Mouse (Mus musculus): ENCODE measurements at regions not wholly inside any gene's neighbourhood (a gene's known extent, or its start where the extent isn't known, plus 50 kb on each side); places are given as distances from the start of the nearest gene placed in this dataset.

- H3K9me3 ChIP-seq (ENCODE audit: control insufficient read depth, low read length): peaks cover 3% of the 10 kb centered on the region; the same call in 1 of the 2 replicates
- no peaks in the 10 kb centered on the region for H3K27me3 ChIP-seq (ENCODE audit: control insufficient read depth, insufficient read depth, low read length)
- no peak overlapping the region for H3K4me3 ChIP-seq (ENCODE audit: control insufficient read depth in 1 of 2, insufficient read depth in 1 of 2, low read depth in 1 of 2, low read length in 2 of 2)
- H3K36me3 ChIP-seq (ENCODE audit: control insufficient read depth, insufficient read depth, low read length): no peaks in the 10 kb centered on the region
- 27% methylated on average over 4 of the region's 4 CpGs for WGBS
- peak overlapping the region; percentile 22 to 45; a peak in 1 of 4 replicates for H3K27ac ChIP-seq (replicated peaks in 1 of 2; ENCODE audit: control insufficient read depth in 1 of 2, insufficient read depth in 1 of 2, low read depth in 2 of 2, low read length in 2 of 2)
- ATAC-seq (ENCODE audit: insufficient number of reproducible peaks, insufficient read depth, low FRiP score, low read depth): peak; percentile 71
- no peak overlapping the region for H3K4me2 ChIP-seq (ENCODE audit: low read length)
- H3K9ac ChIP-seq (ENCODE audit: low read length): no peak overlapping the region
- H3K4me1 ChIP-seq (ENCODE audit: control insufficient read depth in 2 of 2, insufficient read depth in 2 of 2, low read length in 2 of 2): peaks cover 8 to 16% of the 10 kb centered on the region in 2 experiments
Observed at GRCm38 (mm10) chr9:115383935-115384334, 73.7 kb upstream of the Stt3b start.

- Histone ChIP-seq H3K4me1 (ENCODE audit: control insufficient read depth in 2 of 2, insufficient read depth in 2 of 2, low read length in 2 of 2) (peaks cover 8 to 16% of the 10 kb centered on the region in 2 experiments), H3K4me3 (ENCODE audit: control insufficient read depth in 1 of 2, insufficient read depth in 1 of 2, low read depth in 1 of 2, low read length in 2 of 2) (no peak overlapping the region), H3K36me3 (ENCODE audit: control insufficient read depth, insufficient read depth, low read length) (no peaks in the 10 kb centered on the region), H3K9me3 (ENCODE audit: control insufficient read depth, low read length) (no peaks in the 10 kb centered on the region), H3K27ac (replicated peaks in 1 of 2; ENCODE audit: control insufficient read depth in 1 of 2, insufficient read depth in 1 of 2, low read depth in 2 of 2, low read length in 2 of 2) (peak overlapping the region; percentile 22 to 45; a peak in 1 of 4 replicates), H3K9ac (ENCODE audit: low read length) (no peak overlapping the region), H3K27me3 (ENCODE audit: control insufficient read depth, insufficient read depth, low read length) (no peaks in the 10 kb centered on the region), H3K4me2 (ENCODE audit: low read length) (no peak overlapping the region)
- WGBS: 75% methylated on average over 1 of the region's 1 CpGs
- ATAC-seq (ENCODE audit: insufficient number of reproducible peaks, insufficient read depth, low FRiP score, low read depth): no peak
Observed at GRCm38 (mm10) chr9:115384345-115384744, 74.1 kb upstream of the Stt3b start.

GRCm38 (mm10) chr9:115387471-115388360, 77.5 kb upstream of the Stt3b start:
- Histone ChIP-seq H3K4me3 (ENCODE audit: control insufficient read depth in 1 of 2, insufficient read depth in 1 of 2, low read depth in 1 of 2, low read length in 2 of 2) (no peak overlapping the region), H3K4me2 (ENCODE audit: low read length) (no peak overlapping the region), H3K27ac (replicated peaks in 1 of 2; ENCODE audit: control insufficient read depth in 1 of 2, insufficient read depth in 1 of 2, low read depth in 2 of 2, low read length in 2 of 2) (no peak overlapping the region), H3K9me3 (ENCODE audit: control insufficient read depth, low read length) (no peaks in the 10 kb centered on the region), H3K27me3 (ENCODE audit: control insufficient read depth, insufficient read depth, low read length) (no peaks in the 10 kb centered on the region), H3K36me3 (ENCODE audit: control insufficient read depth, insufficient read depth, low read length) (no peaks in the 10 kb centered on the region), H3K9ac (ENCODE audit: low read length) (no peak overlapping the region), H3K4me1 (ENCODE audit: control insufficient read depth in 2 of 2, insufficient read depth in 2 of 2, low read length in 2 of 2) (peaks cover 26 to 32% of the 10 kb centered on the region in 2 experiments)
- 72% methylated on average over 26 of the region's 26 CpGs for WGBS
- ATAC-seq (ENCODE audit: insufficient number of reproducible peaks, insufficient read depth, low FRiP score, low read depth): no peak

GRCm38 (mm10) chr9:115388361-115388759, 78.1 kb upstream of the Stt3b start:
- H3K27ac ChIP-seq (replicated peaks in 1 of 2; ENCODE audit: control insufficient read depth in 1 of 2, insufficient read depth in 1 of 2, low read depth in 2 of 2, low read length in 2 of 2): no peak overlapping the region
- H3K27me3 ChIP-seq (ENCODE audit: control insufficient read depth, insufficient read depth, low read length): no peaks in the 10 kb centered on the region
- H3K9me3 ChIP-seq (ENCODE audit: control insufficient read depth, low read length): no peaks in the 10 kb centered on the region
- H3K4me2 ChIP-seq (ENCODE audit: low read length): no peak overlapping the region
- H3K36me3 ChIP-seq (ENCODE audit: control insufficient read depth, insufficient read depth, low read length): no peaks in the 10 kb centered on the region
- no peak overlapping the region for H3K9ac ChIP-seq (ENCODE audit: low read length)
- no peak for ATAC-seq (ENCODE audit: insufficient number of reproducible peaks, insufficient read depth, low FRiP score, low read depth)
- H3K4me3 ChIP-seq (ENCODE audit: control insufficient read depth in 1 of 2, insufficient read depth in 1 of 2, low read depth in 1 of 2, low read length in 2 of 2): no peak overlapping the region
- H3K4me1 ChIP-seq (ENCODE audit: control insufficient read depth in 2 of 2, insufficient read depth in 2 of 2, low read length in 2 of 2): peaks cover 26 to 32% of the 10 kb centered on the region in 2 experiments
- 93% methylated on average over 11 of the region's 11 CpGs for WGBS

GRCm38 (mm10) chr9:115389082-115389481, 78.9 kb upstream of the Stt3b start:
- no peak overlapping the region for H3K4me3 ChIP-seq (ENCODE audit: control insufficient read depth in 1 of 2, insufficient read depth in 1 of 2, low read depth in 1 of 2, low read length in 2 of 2)
- H3K27ac ChIP-seq (replicated peaks in 1 of 2; ENCODE audit: control insufficient read depth in 1 of 2, insufficient read depth in 1 of 2, low read depth in 2 of 2, low read length in 2 of 2): no peak overlapping the region
- H3K4me2 ChIP-seq (ENCODE audit: low read length): no peak overlapping the region
- WGBS: 95% methylated on average over 2 of the region's 2 CpGs
- no peak overlapping the region for H3K9ac ChIP-seq (ENCODE audit: low read length)
- H3K9me3 ChIP-seq (ENCODE audit: control insufficient read depth, low read length): no peaks in the 10 kb centered on the region
- H3K4me1 ChIP-seq (ENCODE audit: control insufficient read depth in 2 of 2, insufficient read depth in 2 of 2, low read length in 2 of 2): peaks cover 24 to 26% of the 10 kb centered on the region in 2 experiments
- no peaks in the 10 kb centered on the region for H3K36me3 ChIP-seq (ENCODE audit: control insufficient read depth, insufficient read depth, low read length)
- no peak for ATAC-seq (ENCODE audit: insufficient number of reproducible peaks, insufficient read depth, low FRiP score, low read depth)
- H3K27me3 ChIP-seq (ENCODE audit: control insufficient read depth, insufficient read depth, low read length): no peaks in the 10 kb centered on the region

GRCm38 (mm10) chr9:115390880-115391281, 80.7 kb upstream of the Stt3b start:
- Histone ChIP-seq H3K27ac (replicated peaks in 1 of 2; ENCODE audit: control insufficient read depth in 1 of 2, insufficient read depth in 1 of 2, low read depth in 2 of 2, low read length in 2 of 2) (peak overlapping the region; percentile 77 to 82), H3K9ac (ENCODE audit: low read length) (peak overlapping the region; percentile 60), H3K9me3 (ENCODE audit: control insufficient read depth, low read length) (no peaks in the 10 kb centered on the region), H3K4me2 (ENCODE audit: low read length) (peak overlapping the region; percentile 52), H3K36me3 (ENCODE audit: control insufficient read depth, insufficient read depth, low read length) (no peaks in the 10 kb centered on the region), H3K4me3 (ENCODE audit: control insufficient read depth in 1 of 2, insufficient read depth in 1 of 2, low read depth in 1 of 2, low read length in 2 of 2) (peak overlapping the region; percentile 2 to 26; a peak in 2 of 4 replicates), H3K27me3 (ENCODE audit: control insufficient read depth, insufficient read depth, low read length) (no peaks in the 10 kb centered on the region), H3K4me1 (ENCODE audit: control insufficient read depth in 2 of 2, insufficient read depth in 2 of 2, low read length in 2 of 2) (peaks cover 23% of the 10 kb centered on the region in 2 experiments)
- WGBS: 2% methylated on average over 11 of the region's 11 CpGs
- ATAC-seq (ENCODE audit: insufficient number of reproducible peaks, insufficient read depth, low FRiP score, low read depth): peak; percentile 82

- WGBS: 92% methylated on average over 8 of the region's 8 CpGs
- Histone ChIP-seq H3K9me3 (ENCODE audit: control insufficient read depth, low read length) (0 out of 2 replicates have a peak, but pooled peaks cover 3% of the 10 kb centered on the region), H3K4me2 (ENCODE audit: low read length) (no peak overlapping the region), H3K36me3 (ENCODE audit: control insufficient read depth, insufficient read depth, low read length) (no peaks in the 10 kb centered on the region), H3K27ac (replicated peaks in 1 of 2; ENCODE audit: control insufficient read depth in 1 of 2, insufficient read depth in 1 of 2, low read depth in 2 of 2, low read length in 2 of 2) (no peak overlapping the region), H3K4me1 (ENCODE audit: control insufficient read depth in 2 of 2, insufficient read depth in 2 of 2, low read length in 2 of 2) (peaks cover 14% of the 10 kb centered on the region in 2 experiments), H3K27me3 (ENCODE audit: control insufficient read depth, insufficient read depth, low read length) (no peaks in the 10 kb centered on the region), H3K4me3 (ENCODE audit: control insufficient read depth in 1 of 2, insufficient read depth in 1 of 2, low read depth in 1 of 2, low read length in 2 of 2) (no peak overlapping the region), H3K9ac (ENCODE audit: low read length) (no peak overlapping the region)
- ATAC-seq (ENCODE audit: insufficient number of reproducible peaks, insufficient read depth, low FRiP score, low read depth): no peak
Observed at GRCm38 (mm10) chr9:115395511-115395910, 85.3 kb upstream of the Stt3b start.

Measured in heart, embryonic 14.5 days (tissue).